Mouse (Mus musculus) cerebellum, adult 2 months (tissue): ENCODE results near the gene Rnf5.

Experiments used
- CTCF ChIP-seq: fragments of 200-500 bp; IDR thresholded peaks from 2 replicates; pipeline ENCODE4 v1.5.1; 2011; ENCODE audit warnings: low read depth, mild to moderate bottlenecking, control low read depth, low read length, moderate library complexity, borderline replicate concordance; ENCODE audit not compliant: insufficient read depth
- POLR2A ChIP-seq: fragments of 200-500 bp; IDR thresholded peaks from 2 replicates; pipeline ENCODE4 v1.6.1; 2011; ENCODE audit warnings: low read length, control low read depth, borderline replicate concordance; ENCODE audit not compliant: insufficient read depth

DNA sequence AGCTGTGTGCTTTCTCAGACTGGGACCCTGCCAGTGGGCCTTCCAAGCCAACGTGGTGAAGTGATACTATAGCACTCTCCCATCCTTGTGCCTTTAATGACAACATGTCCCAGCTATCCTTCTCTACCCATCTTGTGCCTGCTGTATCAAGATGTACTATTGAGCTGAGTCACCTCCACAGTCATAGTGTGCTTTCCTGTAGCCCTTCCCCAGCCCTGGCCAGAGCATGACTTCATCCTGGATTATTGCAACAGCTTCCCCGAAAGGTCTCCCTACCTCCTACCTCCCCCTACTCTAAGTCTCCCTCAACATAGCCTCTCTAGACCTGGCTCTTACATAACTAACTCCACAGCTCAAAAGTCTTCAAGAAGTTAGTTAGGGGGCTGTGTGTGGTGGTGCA, 32.2 kb upstream of the Rnf5 start:
- peak; percentile 21; the same call in 1 of the 2 replicates for TF ChIP-seq POLR2A
- TF ChIP-seq CTCF = no peak
